Mouse (Mus musculus) olfactory bulb, adult 2 months (tissue): ENCODE results near the gene Ifrd2.

Experiments used
- CTCF ChIP-seq: fragments of 200-500 bp; IDR thresholded peaks from 2 replicates; pipeline ENCODE4 v1.5.1; 2012; ENCODE audit warnings: low read depth, mild to moderate bottlenecking, low read length, moderate library complexity; ENCODE audit not compliant: insufficient read depth
- POLR2A ChIP-seq: fragments of 200-500 bp; IDR thresholded peaks from 2 replicates; pipeline ENCODE4 v1.6.1; 2012; ENCODE audit warnings: mild to moderate bottlenecking, low read depth, low read length, moderate library complexity; ENCODE audit not compliant: insufficient read depth

DNA sequence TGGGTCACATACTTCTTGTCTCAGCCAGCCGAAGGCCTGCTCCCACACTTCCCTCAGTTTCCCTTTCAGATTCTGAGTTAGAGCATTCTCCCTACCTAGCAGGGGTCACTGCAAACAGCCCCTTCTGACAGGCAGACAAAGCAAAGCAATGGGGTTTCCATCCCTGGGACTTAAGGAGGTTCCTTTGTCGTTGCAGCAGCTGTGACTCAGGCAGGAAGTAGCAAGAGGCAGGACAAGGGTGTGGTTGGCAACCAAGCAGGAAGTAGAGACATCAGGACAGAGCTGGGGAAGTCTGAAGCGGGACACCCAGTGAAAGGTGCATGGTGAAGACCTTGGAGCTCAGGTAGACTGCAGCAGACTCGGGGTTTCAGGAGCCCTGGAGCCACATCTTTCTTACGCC, 37.1 kb downstream of the Ifrd2 start:
- TF ChIP-seq CTCF (no peak), POLR2A (no peak)
